Mouse (Mus musculus): ENCODE measurements around the gene Tldc2. TPM values are rescaled to one million over a fixed set of nuclear protein-coding genes. Genes with fewer than 3 reads are reported as not detected.

Gene Tldc2
- total RNA-seq, 2 experiments from 2014 or later, result not detected

GRCm38 (mm10) chr2:157145173-157145572 lies 58.3 kb downstream of the Tldc2 start:
- DNase-seq (ENCODE audit: low spot score in 2 of 2), result no peak

Other genes starting within 250 kb of the Tldc2 start
- gene Tgif2, start 247.0 kb upstream of the Tldc2 start, total RNA-seq (2021), result 10 to 100 TPM; 23.0 to 25.1 TPM
- gene 4930518I15Rik, start 229.1 kb upstream of the Tldc2 start, total RNA-seq (2021), result 1 to 10 TPM; 4.3 to 5.2 TPM
- 100 to 1,000 TPM; 190 to 203 TPM for gene Rab5if, start 223.9 kb upstream of the Tldc2 start, total RNA-seq (2021)
- not detected for gene Sla2, start 199.9 kb upstream of the Tldc2 start, total RNA-seq (2021)
- 10 to 100 TPM; 47.2 to 47.9 TPM for gene Ndrg3, start 95.0 kb upstream of the Tldc2 start, total RNA-seq (2021)
- 10 to 100 TPM; 19.9 to 22.3 TPM for gene Dsn1, start 79.9 kb upstream of the Tldc2 start, total RNA-seq (2021)
- gene Soga1, start 7.8 kb upstream of the Tldc2 start, total RNA-seq (2021), result 10 to 100 TPM; 46.3 to 47.0 TPM
- 10 to 100 TPM; 30.8 to 32.6 TPM for gene Samhd1, start 48.2 kb downstream of the Tldc2 start, total RNA-seq (2021)
- gene Rbl1, start 117.5 kb downstream of the Tldc2 start, total RNA-seq (2021), result 10 to 100 TPM; 18.1 to 20.3 TPM
- gene Rpn2, start 192.0 kb downstream of the Tldc2 start, total RNA-seq (2021), result 100 to 1,000 TPM; 237 to 244 TPM
- gene Mroh8, start 192.5 kb downstream of the Tldc2 start, total RNA-seq (2021), result under 1 TPM; 0.65 to 0.76 TPM